Mouse (Mus musculus) kidney, adult 8-10 months (tissue): ENCODE data around the gene Dcaf7.
A peak's percentile ranks its signal among the peaks of the same experiment; 100 is the strongest.
"Not testable (repeated sequence)": the region's sequence is repeated elsewhere in the genome, so short reads cannot be mapped to it uniquely, and the experiment has no call there.

Experiments
- DNase-seq, 2 experiments: peaks; one replicate each; pipeline ENCODE4 v3.0.0; 2022

Dcaf7 gene

DNA sequence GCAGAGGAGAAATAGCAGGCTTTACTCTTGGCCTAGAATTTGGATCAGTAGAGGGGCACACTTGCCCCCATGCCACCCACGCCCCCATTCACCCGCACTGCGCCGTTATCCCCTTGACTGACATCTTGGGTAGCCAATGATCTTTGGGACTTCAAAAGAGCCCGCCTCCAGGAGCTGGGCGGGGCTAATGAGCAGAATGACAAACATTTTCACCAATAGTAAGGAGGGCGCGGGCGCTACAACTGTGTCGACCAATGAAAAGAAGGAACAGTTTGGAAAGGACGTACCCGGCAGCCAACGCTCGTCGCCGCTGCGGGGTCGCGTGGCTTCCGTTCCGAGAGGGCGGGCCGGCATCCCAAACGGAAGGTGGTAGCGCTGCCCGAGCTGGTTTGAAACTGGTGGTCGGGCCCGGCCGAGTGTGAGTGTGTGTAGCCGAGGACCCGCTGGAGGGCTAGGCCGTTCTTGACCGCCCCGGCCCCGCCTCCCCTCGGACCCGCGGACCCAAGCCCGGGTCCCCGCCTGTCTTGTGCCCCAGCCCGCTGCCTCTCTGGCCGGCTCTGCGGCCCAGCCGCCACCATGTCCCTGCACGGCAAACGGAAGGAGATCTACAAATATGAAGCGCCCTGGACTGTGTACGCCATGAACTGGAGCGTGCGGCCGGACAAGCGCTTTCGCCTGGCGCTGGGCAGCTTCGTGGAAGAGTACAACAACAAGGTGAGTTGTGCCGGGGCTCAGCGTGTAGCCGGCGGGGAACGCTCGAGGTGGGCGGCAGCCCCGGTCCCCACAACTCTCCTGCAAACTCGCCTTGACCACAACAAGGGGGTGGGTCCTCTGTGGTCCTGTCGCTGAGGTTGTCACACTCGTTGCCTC lies at the start of gene Dcaf7:
TSS of gene Dcaf7 (plus strand) at position 325 of the 870 bp plus-strand sequence.
- DNase-seq = peak; percentile 97 to 98

DNA sequence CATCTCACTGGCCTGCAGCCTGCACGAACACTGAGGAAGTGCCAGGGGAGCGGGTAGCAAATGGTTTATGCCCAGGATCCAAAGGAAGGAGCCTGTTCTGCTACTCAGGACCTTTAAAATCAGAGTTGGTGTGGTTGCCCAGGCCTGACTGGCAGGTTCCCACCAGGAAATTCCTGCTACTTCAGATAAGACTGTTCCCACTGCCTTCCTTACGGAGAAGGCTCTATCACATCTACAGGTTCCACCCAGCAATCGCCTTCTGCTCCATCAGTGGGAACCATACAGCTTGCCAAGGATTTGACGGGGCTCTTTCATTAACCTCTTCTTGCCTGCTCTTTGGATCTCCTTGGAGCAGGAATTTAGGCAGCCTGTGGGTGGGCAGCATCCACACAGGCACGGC lies 49.2 kb upstream of the Dcaf7 start:
- DNase-seq = no peak

DNA sequence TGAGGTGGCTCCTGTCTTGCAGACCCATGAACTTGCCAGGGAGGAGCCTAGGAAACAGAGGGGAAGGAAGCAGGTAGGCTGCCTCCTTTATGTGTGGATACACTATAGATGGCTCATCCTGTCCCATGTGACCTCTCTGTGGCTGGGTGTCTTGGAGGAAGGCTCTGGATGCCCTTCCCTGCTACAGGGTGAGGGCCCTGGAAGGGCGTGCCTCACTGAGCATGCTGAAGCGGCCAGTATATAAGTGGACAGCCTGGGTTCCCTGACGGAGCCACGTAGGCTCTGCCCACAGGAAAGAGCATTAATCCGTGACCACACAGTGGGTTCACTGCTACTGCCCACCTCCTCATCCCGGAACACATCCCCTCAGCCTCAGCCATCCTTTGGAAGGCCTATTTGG lies 47.2 kb upstream of the Dcaf7 start:
- no peak for DNase-seq

DNA sequence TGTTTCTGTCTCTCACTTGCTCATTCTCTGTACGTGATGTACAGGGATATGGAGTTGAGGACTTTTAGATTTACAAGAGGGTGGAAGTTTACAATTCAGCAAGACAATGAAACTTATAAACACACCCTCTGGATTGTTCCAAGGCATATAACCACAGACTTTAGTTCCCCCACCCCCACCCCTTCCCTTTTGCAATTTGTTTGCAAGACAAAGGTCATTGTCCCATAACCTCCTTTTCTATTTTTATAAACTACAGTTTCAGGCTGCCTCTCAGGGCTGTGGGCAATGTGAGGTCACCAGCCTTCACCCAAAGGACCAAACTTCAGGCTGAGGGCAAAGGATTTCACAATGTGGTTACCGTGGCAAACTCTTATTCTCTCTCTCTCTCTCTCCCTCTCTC lies 46.4 kb upstream of the Dcaf7 start:
- DNase-seq = peak; percentile 39 to 53

DNA sequence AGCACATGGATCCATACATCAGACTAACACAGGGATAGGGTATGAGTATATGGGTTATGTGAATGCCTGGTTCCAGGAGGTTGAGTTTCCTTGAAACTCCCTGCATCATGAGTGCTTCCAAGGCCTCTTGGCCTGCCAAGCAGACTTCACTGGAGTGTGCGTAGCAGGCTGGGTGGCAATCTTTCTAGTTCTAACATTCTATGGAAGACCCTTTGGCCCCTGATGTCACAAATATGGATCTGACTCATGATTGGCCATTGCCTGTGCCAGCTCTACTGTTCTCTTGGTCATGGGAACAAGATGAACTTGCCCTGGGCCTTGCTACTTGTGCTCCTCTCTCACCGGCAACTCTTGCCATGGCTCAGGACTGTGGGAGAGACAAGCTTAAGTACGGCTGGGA lies 42.3 kb upstream of the Dcaf7 start, which contains the start of gene Ace3:
TSS of gene Ace3 (plus strand) at position 301 of the 400 bp plus-strand sequence.
- DNase-seq = no peak

DNA sequence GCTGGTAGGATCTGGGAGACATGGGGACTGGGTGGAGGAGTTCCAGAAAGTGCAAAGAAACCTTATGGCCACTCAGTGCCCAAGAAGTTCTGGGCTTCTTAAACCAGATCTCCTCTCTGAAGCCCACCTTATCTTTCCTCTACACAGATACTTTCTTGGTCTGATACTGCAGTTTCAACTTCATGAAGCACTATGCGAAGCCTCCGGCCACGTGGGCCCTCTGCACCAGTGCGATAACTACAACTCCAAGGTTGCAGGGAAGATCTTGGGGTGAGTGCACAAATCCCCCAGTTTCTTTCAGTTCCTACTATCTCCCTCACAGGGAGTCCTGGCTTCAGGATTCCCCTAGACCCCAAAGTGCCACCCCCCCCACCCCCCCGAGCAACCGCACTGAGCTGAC lies 36.6 kb upstream of the Dcaf7 start:
- DNase-seq = no peak

DNA sequence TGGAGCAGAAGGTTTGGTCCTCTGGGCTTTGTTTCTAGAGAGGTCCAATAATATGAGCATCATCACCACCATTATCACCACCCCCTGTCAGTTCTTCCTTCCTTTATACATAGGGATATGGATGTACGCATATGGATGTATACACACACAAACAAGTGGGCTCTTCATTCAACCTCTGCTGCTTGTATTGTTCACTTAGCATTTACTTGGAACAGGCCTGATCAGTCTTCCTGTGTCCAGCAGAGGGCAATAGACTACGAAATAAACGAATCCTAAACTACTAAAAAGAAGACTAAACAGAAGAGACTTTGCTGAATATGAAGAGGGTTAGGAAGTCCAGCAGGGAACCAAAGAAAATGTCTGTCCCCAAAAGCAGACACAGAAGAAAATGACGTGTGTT lies 35.0 kb upstream of the Dcaf7 start:
- DNase-seq = peak; percentile 34 to 39

DNA sequence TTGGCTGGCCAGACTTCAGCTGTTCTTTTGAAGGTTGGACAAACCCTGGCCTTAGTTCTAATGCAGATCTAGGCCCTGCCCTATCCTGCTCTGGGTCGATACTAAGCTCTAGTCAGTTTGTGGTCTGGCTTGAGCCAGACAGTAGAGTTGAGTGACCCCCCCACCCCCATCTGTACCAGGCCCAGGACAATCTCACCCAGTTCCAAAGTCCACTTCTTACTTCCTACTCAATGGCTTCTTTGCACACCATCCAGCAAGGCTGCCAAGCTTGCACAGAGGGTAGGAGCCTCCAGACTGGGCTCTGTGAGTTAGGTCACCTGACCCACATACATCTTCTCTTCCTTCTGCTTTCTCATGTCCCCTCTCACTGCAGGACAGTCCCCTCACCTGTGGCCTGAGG lies 32.1 kb upstream of the Dcaf7 start:
- peak; percentile 56 for DNase-seq

DNA sequence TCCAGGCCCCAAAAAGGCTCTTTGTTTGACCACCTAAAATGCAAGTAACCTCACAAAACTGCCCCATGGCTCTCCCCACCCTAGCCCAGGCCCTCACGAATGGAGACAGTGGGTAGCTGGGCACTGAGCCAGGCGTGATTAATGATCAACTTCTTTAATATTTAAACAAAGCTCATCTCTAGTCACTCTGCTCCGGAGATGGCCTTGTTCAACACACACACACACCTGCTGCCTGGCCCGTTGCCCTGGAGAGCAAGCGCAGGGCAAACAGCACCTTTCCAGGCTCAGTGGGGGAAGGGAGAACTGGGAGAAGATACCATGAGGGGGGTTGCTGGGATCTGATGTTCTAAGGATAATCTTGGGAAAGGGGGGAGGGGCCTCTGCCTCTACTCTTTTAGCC lies 30.7 kb upstream of the Dcaf7 start:
- peak; percentile 86 to 89 for DNase-seq

DNA sequence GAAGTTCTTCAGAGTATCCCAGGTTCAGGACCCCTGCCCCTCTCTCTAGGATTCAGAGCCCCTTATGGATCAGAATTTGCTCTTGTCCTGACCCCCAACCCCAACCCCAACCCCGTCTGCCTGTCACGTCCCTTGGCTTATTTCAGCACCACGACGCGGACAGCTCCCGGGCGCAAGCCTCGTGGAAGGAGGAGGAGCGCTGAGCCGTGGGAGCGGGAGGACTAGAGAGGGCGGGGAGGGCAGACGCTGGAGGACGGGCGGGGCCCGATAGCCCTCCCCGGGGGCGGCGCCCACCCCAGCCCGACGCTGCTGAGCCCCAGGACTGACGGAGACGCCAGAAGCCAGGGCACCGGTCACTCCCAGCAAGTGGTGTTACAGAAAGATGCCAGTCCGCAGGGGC lies 28.9 kb upstream of the Dcaf7 start, which contains the start of gene Kcnh6:
TSS of gene Kcnh6 (plus strand) at position 304 of the 400 bp plus-strand sequence.
- DNase-seq = peak; percentile 42 to 68

DNA sequence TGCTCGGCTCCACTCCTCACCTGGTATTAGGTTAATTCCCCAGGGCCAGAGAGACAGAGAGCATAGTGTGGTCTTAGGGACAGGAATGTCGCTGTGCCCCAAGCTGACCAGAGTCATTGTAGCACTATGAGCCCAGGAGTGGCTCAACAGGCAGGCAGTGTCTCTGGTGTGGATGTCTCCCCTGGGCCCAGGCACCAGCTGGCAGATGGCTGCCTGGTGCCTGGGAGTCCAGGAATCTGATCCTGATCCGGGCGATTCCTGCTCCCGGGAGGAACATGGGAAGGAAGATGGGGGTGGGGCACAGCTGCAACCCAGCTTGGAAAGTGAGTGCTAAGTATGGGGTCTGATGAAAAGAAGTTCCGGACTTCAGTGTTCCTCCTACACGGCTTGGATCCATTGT lies 24.0 kb upstream of the Dcaf7 start:
- no peak for DNase-seq

DNA sequence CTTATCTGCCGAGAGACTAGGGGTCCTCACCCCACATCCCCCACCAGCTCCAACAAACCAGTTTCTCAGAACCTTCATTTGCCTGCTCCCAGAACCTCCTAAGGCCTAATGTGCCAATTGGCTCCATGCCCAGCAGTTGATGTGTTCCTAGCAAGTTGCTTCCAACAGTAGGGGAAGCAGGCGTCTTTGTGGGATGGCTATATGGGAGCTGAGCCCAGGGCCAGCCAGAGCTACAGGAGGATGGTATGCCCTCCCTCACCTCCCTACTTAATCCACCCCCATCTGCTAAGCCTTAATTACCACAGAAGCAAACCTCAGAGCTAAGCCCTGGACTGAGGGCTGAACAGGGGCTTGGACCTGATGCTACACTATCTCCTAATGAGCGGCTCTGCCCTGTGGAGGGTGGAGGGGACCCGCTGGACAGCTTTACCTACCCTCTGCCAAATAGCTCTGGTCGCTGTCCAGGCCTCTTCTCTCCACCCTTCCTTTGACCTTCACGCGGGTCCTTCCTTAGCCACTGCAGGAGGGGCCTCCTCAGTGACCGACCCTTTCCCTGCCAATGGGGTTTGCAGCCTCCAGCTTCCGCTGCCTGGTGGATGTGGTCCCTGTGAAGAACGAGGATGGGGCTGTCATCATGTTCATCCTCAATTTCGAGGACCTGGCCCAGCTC lies 23.0 kb upstream of the Dcaf7 start:
- DNase-seq = peak in 1 of 2 experiments; percentile 32

DNA sequence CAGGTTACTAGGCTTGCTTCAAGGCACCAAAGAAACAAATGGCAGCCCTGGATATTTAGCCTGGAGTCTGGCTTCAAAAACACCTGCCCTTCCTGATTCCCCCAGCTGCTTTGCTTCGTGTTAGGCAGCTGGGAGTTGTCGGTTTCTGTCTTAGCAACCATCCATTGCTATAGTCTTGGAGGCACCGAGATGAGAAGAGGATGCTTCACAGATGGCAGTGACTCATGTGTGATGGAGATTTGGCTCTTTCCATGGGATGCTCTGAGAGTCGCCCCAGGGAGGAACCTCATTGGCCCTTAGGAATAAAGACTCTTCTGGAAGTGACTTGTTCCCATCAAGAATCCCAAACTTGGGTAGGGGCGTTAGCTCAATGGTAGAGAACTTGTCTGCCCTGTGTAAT lies 20.2 kb upstream of the Dcaf7 start:
- no peak for DNase-seq

DNA sequence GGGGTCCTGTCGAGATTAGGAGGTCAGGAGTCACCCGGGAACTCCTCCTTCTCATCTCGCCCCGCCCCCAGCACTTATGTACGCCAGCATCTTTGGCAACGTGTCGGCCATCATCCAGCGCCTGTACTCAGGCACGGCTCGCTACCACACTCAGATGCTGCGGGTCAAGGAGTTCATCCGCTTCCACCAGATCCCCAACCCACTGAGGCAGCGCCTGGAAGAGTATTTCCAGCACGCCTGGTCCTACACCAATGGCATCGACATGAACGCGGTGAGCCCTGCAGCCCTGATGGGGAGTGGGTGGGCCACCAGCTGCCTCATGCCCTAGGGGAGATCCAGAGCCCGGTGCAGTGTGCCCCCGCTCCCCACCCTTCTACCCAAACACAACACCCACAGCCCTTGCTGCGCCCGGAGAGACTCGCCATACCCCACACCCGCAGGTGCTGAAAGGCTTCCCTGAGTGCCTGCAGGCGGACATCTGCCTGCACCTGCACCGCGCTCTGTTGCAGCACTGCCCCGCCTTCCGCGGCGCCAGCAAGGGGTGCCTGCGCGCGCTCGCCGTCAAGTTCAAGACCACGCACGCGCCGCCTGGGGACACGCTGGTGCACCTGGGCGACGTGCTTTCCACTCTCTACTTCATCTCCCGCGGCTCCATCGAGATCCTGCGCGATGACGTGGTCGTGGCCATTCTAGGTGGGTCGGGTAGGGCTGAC lies 16.5 kb upstream of the Dcaf7 start:
- DNase-seq = no peak

DNA sequence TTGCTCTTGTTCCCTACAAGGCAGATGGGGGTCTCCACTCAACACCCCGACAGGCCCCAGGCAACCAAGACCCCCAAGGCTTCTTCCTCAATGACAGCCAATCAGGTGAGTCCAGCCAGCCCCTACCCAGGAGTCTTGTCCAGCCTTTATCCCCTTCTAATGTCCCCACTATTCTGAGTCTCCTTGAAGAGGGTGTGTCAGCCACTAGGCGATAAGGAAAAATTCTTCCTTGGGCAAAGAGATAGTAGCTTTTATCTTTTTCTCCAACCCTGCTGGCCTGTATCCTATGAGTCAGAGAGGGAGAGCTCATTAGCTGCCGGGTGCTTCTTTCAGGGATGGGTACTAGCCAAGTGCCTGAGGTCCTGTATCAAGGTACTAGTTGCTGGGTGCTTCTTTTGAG lies 10.9 kb upstream of the Dcaf7 start:
- DNase-seq = no peak

DNA sequence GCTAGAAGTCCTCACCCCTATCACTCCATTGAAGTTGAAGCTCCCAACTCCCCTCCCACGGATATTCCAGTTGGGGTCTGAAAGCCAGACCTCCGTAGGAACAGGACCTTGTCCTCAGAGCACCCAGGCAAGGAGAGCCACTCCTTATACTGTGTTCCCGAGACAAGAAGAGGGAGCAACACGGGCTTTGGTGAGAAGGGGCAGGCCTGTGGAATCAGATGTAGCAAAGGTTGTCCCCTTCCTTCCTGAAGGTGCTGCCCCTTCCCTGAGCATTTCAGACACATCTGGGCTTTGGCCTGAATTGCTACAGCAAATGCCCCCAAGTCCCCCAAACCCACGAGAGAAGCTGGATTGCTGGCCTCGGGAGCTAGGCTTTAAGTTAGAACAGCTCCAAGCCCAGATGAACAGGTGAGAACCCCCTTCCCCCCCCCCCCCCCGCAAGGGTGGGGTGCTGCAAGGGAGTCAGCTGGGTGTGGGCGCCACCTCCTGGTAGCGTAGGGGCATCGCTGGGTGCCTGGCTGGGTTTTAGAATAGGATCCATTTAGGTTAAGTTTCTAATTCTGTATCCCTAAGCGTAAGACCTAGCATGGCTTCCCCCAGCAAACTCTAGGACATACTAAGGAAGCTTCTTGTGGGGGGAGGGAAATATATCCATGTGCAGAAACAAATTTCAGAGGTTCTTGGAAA lies 10.1 kb upstream of the Dcaf7 start:
- peak; percentile 29 to 76 for DNase-seq

DNA sequence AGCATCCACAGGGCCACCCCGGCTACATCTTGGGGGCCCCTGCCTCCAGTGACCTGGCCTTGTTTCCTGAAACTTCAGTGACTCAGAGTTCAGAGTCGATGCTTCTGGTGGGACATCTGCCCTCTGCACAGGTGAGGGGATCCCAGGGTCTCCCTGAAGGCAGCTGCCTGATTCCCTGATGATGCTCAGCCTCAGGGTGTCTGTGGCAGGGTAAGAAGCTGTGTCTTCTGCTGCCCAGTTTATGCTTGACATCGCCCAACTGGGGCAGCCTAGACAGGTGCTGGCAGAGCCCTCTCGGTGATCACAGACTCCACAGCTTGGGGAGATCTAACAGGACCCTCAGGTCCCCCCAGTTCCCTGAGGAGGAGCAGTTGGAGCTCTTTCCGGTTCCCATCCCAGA lies 9.1 kb upstream of the Dcaf7 start:
- no peak for DNase-seq

DNA sequence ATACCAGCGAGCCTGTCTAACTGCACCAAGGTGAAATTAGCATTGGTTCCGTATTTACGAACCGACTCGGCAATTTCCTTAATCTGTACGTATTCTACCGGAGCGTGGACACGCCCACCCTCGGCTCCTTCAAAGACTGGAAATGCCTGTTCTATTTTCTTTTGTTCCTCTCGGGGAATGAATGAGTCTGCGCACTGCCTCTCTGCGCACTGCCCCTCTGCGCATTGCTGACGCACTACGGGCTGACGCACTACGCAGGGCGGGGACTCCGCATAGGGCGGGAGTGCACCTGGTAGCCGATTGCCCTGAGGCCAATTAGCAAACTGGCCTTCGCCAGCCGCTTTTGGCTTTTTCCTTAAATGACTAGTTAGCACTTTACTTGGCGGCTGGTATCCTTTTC lies 4.6 kb upstream of the Dcaf7 start:
- not testable (repeated sequence) for DNase-seq

DNA sequence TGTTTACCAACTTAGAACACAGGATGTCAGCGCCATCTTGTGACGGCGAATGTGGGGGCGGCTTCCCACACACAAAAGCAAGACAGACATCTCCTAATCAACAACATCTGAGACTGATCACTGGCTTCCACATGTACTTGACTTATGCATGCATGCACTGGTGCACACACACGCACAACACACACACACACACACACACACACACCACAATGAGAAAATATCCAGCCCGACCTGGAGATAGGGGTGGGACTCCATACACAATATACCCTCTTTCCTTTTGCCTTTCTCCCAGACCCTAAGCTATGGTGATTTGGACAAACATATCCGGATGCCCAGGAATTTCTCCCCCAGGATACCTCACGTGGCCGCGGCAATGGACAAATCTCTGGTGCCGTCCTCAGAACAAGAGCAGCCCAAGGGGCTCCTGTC lies 3.2 kb upstream of the Dcaf7 start:
- DNase-seq = peak; percentile 31 to 50

DNA sequence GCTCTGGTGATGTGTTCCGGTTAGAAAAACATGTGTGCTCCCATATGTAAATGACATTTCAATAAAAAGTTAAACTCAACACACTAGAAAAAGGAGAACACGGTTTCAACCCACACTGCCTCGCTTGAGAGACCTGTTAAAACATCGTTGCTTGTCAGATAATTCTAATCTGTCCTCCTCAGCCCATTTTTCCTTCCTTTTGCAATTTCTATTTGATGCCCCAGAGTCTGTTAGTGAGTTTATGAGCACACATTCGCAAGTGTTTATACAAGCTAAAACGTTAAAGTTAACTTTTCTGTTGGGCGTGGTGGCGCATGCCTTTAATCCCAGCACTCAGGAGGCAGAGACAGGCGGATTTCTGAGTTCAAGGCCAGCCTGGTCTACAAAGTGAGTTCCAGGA lies 1.7 kb upstream of the Dcaf7 start:
- no peak for DNase-seq

DNA sequence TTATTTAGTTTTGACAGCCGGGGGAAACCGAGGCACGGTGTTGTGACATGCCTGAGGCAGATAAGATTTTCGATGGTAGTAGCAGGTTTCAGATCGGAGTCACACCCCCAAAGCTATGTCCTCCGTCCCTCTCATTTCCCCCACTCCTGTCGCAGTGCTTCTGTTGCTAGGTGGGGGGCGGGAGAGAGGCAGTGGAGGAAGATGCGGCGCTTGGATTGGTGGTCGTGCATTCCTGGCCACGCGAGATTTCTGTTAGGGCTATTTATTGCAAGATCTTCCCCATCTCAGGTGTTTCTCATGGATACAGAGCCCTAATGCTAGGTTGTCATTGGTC lies 713 bp downstream of the Dcaf7 start:
- no peak for DNase-seq

DNA sequence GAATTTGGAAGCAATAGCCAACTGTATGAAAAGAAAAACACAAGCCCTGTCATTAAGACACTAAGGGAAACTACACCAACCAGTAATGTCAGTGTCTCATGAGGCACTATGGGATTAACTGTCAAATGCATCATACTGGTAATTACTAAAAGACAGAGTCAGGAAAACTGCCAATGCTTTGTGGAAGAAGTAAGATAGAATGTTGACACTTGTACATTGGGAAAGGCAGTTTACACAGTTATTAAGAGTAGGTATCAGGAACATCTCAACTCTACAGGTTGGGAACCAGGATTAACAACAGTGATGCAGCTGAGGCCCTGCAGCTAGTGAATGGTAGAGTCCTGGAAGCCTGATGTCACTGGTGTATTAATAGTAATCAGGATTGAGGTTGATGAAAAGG lies 7.7 kb downstream of the Dcaf7 start:
- no peak for DNase-seq

DNA sequence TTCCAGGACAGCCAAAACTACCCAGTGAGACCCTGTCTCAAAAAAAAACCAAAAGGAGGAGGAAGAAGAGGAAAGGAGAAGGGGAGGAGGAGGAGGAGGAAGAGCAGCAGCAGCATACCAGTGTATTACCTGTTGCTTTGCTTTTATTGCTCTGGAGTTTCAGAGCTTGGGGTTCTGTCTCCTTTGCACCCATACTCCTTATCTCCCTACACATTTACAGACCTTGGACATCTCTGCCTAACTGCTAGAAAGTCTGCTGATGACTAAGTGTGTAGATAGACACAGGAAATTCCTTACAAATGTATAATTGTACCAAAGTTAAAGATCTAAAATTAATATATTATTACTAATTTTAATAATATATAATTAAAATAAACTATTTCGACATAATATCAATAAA lies 8.6 kb downstream of the Dcaf7 start:
- DNase-seq = no peak
